ENCODE assay signal across 23 mouse cellular contexts in the genomic region with DNA sequence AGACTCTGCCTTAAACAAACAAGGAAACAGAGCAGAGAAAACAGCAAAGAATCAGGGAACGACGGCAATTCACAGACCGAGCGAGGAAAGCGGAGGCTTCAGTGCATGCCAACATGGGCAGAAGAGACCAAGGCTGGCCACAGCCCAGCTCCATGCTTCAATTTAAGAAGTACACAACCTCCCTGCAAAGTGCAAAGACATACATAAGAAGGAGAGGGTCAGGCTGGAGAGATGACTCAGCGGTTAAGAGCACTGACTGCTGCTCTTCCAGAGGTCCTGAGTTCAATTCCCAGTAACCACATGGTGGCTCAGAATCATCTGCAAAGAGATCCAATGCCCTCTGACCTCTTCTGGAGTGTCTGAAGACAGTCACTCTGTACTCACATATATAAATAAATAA.
"Had no signal": no experiment of that assay in that cellular context is flagged by ENCODE, and none has a peak within 500 bp of the region (broad histone marks: within the 10 kb centered on the region; RNA-seq: fewer than 3 reads in every experiment).

No protein-coding gene starts in this region.

- H3K27me3 ChIP-seq: heart, embryonic 13.5 days; hindbrain, embryonic 13.5 days; limb, embryonic 12.5 days had no signal

- H3K9me3 ChIP-seq: heart, embryonic 13.5 days; heart, embryonic 15.5 days; hindbrain, embryonic 13.5 days; hindbrain, embryonic 15.5 days; limb, embryonic 10.5 days; limb, embryonic 12.5 days had no signal

- H3K4me2 ChIP-seq: heart, embryonic 11.5 days; heart, embryonic 13.5 days; heart, embryonic 15.5 days; hindbrain, embryonic 13.5 days; hindbrain, embryonic 15.5 days; limb, embryonic 12.5 days; liver, embryonic 11.5 days had no signal

- H3K4me3 ChIP-seq: gastrocnemius, adult 2 months; heart, adult 2 months; heart, embryonic 13.5 days; heart, embryonic 15.5 days; hindbrain, embryonic 13.5 days; hindbrain, embryonic 15.5 days; layer of hippocampus, adult 2 months; left cerebral cortex, adult 2 months; limb, embryonic 10.5 days; limb, embryonic 12.5 days had no signal

- H3K4me1 ChIP-seq: hindbrain, embryonic 13.5 days; hindbrain, embryonic 15.5 days had no signal

- ATAC-seq: hindbrain, postnatal 0 days had no signal

- H3K36me3 ChIP-seq: heart, embryonic 13.5 days; heart, embryonic 15.5 days; hindbrain, embryonic 13.5 days; hindbrain, embryonic 15.5 days; limb, embryonic 10.5 days; limb, embryonic 12.5 days had no signal

- H3K9ac ChIP-seq: heart, embryonic 13.5 days; heart, embryonic 15.5 days; hindbrain, embryonic 13.5 days; hindbrain, embryonic 15.5 days; limb, embryonic 12.5 days had no signal

- H3K27ac ChIP-seq: gastrocnemius, adult 2 months; heart, adult 2 months; heart, embryonic 13.5 days; heart, embryonic 15.5 days; hindbrain, embryonic 13.5 days; hindbrain, embryonic 15.5 days; hindbrain, postnatal 0 days; layer of hippocampus, adult 2 months; left cerebral cortex, adult 2 months; limb, embryonic 10.5 days; limb, embryonic 12.5 days had no signal

- DNase-seq: gastrocnemius, adult 2 months; gastrocnemius, postnatal 14 days; gastrocnemius, postnatal 36 days; heart, adult 11 months; heart, adult 2 months; heart, postnatal 14 days; heart, postnatal 36 days; kidney, adult 11 months; kidney, adult 8-10 months; kidney, postnatal 10 days; kidney, postnatal 4 days; liver had no signal
